Mouse (Mus musculus) heart, postnatal 14 days (tissue): ENCODE data around the gene 1110051M20Rik. TPM values are rescaled to one million over a fixed set of nuclear protein-coding genes. Genes with fewer than 3 reads are reported as not detected.

Experiments
- DNase-seq, 2 experiments: peaks; one replicate each; pipeline ENCODE4 v3.0.0; 2021 to 2022
- intact Hi-C: fragments of 180-260 bp; cut with DNase I; formaldehyde crosslinking; loops from one replicate; pipeline ENCODE4 v1.15.1; 2025
- total RNA-seq, 2 experiments: library from RNA; stranded (reverse); gene quantifications; 2 replicates each; pipeline ENCODE4 v1.2.3; 2021

The 1110051M20Rik gene
- total RNA-seq, 2 experiments from 2014 or later: 10.5 to 12.0 TPM

DNA sequence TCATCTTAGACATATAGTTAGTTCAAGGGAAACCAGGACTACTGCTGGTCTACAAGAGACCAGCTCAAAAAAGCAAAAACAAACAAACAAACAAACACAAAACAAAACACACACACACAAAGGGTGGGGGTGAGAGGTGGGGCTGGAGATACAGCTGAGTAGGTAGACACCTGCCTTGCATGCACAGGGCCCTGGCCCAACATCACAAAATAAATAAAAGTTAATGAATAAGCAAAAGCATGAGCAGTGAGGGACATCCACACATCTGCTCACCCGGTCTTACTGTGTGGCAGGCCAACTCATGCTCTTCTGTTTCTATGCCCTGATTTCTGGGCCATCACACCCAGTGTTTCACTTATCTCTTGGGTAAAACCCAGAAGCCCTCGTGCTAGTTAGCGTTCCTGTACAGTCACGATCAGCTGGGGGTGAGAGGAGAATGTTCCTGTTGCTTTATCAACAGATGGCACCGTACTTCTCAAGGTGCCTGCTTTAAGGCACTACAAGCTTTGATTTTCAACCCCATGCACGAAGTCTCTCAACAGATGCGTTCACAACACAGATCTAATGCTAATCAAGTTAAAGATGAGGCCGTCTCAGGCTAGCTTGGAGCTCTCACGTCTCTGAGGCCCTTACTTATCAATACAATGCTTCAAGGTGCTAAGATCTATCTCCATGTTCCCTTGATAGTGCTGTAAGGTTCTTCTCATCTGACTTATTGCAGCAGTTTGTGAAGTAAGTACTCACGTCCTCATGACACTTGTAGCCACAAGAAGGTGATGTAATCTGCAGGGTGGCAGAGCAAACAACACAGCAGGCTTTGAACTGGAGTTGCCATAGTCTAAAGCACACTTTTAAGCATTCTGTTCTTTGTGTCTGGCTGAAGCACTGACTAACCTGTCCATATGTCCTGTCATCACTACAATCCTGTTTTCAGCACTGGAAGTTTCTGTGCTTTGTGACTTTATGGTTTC is 123.7 kb downstream of the 1110051M20Rik start:
- no peak for DNase-seq

DNA sequence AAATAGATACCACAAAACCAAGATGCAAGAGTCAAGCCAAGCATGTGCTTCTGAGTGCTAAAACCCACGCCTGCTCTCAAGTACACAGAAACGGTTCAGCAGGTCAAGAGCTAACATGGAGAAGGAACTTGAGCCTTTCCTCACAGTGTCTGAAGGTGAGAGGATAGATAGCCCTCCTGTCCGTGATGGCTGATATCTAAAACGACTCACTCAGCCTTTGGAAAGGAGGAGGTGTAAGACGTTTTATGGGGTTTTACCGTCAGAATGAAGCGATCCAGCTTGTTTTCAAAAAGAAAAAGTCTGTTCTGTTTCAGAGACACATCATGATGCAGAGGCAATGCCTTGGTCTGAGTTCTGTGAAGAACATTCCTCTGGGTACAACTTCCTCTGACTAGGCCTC is 130.3 kb downstream of the 1110051M20Rik start:
- intact Hi-C loops: no loop called here
- no peak for DNase-seq

More for the DNA sequence above, 123.7 kb downstream of the 1110051M20Rik start:
- intact Hi-C loops: no loop called here

DNA sequence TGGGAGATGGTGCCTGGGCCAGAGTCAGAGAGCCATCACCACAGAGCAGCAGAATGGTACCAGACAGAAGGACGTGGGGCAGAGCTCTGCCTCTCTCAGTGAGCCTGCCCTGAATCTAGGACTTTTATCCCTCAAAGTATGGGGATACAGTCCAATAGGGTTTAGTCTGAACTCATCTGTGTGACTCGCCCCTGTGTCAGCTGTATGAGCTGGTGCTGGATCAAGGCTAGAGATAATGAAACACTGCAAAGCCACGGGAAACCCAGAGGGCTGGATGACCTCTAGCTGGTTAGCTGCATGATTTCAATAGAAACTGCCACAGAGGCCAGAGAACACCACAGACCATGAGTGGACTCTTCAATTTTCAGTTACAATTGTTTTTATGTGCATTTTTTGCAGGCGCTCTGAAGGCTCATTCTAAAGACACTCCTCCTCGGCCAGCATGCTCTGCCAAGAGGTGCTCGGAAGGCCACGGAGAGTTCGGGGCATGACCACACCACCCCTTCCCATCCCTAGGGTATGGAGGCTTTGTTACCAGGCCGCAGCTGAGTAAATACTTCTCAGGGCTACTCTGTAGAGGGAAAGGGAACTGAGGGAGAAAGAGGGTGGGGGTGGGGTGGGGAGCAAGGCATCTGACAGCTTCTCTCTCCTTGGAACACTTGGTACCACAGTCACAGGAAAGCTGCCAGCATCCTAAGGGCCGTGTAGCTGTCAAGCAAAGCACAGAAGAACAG is 131.8 kb downstream of the 1110051M20Rik start:
- DNase-seq: peak in 1 of 2 experiments; percentile 16
- intact Hi-C loops: no loop called here

DNA sequence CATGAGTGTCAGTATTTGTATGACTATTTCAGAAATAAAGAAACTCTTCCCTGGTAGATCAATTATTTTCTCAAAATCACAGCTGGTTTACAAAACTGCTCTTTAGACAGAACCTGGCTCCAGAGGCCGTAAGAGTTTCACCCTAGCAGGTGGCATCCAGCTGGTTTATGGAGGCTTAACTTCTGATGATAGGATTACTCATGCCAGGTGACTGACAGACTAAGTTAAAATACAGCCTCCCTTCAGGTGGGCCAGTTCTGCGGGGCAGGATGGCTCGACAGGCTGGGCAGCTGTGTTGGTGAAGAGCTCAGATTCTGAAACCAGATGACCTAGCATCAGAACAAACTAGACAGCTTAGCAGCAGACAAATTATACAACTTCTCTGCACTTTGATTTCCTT is 135.0 kb downstream of the 1110051M20Rik start:
- no peak for DNase-seq
- intact Hi-C loops: no loop called here

DNA sequence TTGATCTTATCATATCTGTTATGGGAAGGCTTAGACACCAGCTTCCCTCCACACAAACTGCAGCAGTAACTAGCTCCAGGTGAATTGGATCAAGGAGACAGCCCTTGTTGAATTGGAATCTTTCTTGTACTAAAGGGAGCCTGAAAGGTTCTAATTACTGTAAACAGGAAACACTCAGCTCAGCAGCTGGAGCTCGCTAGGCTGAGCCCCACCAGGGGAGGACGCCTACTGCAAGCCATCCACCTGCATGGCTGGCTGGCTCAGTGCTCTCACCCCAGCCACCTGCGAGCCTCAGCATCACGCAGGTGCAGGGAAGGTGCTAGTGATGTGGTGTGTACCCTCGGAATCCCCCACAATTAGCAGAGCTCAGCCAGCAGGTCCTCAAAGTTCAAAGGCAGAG is 135.8 kb downstream of the 1110051M20Rik start:
- intact Hi-C loops: no loop called here
- no peak for DNase-seq

DNA sequence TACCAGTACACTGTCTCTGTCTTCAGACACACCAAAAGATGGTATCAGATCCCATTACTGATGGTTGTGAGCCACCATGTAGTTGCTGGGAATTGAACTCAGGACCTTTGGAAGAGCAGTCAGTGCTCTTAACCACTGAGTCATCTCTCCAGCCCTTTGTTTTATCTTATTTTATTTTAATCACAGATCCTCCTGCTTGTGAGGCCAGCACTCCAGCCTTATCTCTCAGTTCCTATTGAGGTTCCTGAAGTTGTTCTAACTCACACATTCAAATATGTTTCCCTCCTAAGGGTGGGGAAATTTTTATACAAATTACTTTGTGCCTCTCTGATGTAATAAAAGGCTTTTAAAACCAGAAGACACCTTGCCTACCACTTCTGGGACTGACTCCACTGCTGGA is 137.9 kb downstream of the 1110051M20Rik start:
- intact Hi-C loops: no loop called here
- DNase-seq: no peak

DNA sequence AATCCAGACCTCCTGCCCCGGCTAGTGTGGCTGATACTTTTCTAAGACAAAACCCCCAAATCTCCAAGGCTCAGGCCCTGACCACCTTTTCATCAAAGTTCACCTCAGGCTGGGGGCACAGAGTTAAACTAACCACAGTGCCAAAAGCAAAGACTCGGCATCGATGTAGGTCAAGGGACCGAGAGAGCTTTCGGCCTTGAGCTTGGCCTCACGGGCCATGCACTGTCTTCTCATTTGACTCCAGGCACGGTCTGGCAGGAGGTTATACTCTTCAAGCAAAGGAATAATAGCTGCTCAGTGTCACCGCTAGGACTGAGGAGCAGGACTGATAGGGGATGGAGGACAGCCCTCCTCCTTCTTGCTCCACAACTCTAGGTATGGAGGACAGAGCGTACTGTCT is 138.6 kb downstream of the 1110051M20Rik start:
- no peak for DNase-seq
- intact Hi-C loops: no loop called here

DNA sequence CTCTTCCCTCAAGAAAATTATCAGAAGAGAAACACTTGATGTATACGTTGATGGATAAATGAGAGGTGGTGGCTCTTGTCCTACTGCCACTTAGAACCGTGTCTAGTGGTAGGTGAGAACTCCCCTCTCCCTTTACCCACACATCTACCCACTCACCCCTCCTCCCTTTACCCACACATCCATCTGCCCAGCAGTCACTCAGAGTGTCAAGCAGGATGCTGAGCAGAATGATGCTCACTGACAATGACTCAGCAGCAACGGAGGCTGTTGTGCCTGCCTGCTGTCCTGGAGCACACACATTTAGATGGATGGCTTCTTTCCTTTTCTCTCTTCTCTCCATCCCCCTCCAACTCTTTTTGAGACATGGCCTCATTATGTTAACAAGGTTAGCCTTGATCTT is 141.7 kb downstream of the 1110051M20Rik start:
- intact Hi-C loops: loop anchor here (5.0 kb wide), 1 partner anchor 139 kb away; the partner anchor contains the start of gene 1110051M20Rik
- DNase-seq: no peak

DNA sequence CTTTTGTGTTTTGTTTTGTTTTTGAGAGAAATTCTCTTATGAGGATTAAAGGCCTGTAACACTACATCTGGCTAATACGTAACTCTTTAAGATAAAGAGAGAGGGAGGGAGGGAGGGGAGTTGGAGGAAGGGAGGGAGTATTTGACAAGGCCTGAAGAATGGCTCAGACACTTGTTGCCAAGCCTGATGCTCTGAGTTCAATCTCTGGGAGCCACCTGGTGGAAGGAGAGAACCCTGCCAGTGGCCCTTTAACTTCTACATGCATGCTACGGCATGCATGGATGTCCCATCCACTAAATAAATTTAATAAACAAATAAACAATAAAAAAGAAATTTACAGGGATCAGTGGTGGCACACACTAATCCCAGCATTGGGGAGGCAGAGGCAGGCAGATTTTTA is 142.7 kb downstream of the 1110051M20Rik start:
- intact Hi-C loops: loop anchor here (5.0 kb wide), 1 partner anchor 140 kb away; the partner anchor contains the start of gene 1110051M20Rik

DNA sequence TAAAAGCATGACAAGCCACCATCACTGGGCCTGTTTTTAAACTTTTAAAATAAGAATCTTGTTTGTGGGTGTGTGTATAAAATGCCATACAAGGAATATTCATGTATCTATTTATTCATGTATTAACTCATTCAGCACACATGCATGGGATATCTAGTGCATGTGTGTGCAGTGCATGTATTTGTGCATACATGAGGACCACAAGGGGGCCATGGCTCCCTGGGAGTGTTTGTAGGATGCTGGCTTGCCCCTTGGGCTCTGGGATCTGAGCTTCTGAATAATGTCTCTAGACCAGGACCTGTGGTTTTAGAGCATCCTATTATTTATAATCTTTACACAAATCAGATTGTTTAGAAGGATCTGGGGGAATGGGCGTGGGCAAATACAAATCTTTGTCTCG is 143.7 kb downstream of the 1110051M20Rik start:
- no peak for DNase-seq
- intact Hi-C loops: loop anchor here (5.0 kb wide), 1 partner anchor 142 kb away; the partner anchor contains the start of gene 1110051M20Rik

More for the DNA sequence above, 142.7 kb downstream of the 1110051M20Rik start:
- no peak for DNase-seq

DNA sequence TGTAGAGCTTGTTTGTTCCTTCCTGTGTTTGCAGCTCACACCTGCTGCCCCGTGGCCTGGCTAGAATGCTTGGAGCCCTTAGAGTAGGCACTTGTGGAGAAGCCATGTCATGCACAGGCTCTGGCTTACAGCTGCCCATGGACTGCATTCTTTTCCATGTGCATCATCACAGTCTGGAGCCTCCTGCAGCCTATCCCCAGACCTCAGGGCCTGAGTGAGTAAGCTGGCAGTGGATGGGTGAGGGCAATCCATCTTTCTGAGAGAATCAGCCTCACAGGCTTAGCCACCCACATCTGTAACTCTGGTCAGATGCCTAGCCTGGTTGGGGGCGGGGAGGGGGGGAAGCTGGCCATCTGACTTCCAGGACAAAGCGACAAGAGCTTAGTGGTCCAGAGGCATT is 145.3 kb downstream of the 1110051M20Rik start:
- intact Hi-C loops: no loop called here

DNA sequence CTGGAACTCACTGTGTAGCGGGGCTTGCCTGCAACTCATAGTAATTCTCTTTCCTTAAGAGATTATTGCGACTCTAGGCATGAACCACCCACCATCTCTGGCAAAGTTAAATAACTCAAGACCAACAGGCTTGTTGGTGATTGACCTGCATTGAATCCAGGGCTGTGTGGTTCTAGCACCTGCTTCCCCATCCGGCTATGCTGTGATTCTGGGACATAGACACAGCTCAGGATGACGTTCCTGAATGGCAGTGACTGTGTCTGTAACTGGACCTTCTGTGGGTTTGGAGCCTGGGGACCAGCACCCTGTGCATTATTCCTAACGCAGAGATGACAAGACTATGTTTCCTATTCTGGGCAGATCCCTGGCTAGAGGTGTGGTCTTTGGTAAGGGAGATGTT is 148.6 kb downstream of the 1110051M20Rik start:
- intact Hi-C loops: no loop called here
- DNase-seq: no peak

More for the DNA sequence above, 145.3 kb downstream of the 1110051M20Rik start:
- DNase-seq: no peak

DNA sequence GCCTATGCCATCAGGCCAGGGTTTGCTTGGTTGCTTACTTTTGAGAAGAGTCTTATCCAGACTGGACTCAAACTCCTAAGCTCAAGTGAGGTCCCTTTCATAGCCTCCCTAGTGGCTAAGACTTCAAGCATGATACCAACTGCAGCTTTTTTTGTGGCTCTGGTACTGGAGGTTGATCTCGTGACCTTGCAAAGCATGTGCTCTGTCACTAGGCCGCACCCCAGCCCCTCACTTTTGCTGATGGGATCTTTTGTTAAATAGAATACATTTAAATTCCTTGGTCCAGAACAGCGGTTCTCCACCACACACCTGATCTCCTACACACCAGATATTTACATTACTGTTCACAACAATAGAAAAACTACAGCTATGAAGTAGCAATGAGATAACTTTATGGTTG is 150.3 kb downstream of the 1110051M20Rik start:
- intact Hi-C loops: no loop called here
- DNase-seq: no peak

DNA sequence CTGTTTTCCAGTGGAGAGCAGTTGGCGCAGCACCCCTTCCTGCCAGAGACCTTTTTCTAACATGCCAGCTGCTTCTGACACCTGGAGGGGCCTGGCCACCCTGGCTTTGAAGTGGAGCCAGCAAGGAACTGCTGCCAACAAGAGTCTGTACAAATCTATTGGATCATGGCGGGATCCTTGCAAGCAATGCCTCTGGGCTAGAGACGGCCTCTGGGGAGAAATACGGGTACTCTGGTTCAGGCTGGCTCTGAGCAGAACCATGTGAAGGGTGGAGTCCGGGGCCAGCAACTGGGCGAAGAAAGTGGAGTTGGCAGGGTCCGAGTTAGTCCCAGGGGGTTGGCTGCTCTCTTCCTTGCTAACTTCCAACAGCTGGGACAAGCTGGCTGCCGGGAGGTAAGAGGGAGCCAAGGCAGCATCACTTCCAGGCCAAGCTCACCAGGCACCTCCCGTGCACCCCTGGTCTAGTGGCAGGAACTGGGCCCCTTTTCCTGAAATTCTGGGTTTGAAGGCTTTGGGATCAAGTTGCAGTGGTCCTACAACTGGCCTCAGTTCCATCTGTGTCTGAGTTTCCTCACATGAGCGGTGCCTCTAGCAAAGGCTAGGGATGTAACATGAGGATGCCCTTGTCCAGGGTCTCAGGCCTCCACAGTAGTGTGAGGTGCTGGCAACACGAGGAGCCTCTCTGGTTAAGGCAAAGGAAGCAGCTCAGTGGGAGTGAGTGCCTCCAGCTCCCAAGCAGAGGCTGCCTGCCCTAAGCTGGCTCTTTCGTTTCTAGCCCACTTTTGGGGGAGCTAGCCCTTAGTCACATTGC is 153.1 kb downstream of the 1110051M20Rik start:
- peak; percentile 52 to 61 for DNase-seq
- intact Hi-C loops: no loop called here

DNA sequence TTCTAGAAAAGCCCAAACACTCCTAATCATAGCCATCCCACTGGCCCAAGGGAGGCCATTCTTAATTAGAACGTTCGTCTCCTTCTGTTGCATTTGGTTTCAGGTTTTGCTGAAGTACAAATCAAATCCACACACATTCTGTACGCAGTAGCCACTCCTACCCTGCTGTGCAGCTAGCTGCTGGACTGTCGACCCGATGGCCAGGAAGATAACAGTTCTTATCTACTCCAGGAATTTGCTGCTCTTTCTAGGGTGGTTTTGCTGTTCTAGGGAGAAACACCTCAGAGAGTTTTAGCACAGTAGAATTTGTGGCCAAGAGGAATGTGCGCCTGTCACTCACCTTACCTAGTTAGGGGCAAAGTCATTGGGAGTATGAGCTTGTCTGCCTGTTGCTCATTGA is 156.9 kb downstream of the 1110051M20Rik start:
- DNase-seq: no peak
- intact Hi-C loops: loop anchor here (5.0 kb wide), 1 partner anchor 170 kb away; the partner anchor contains the start of gene Lrp4

DNA sequence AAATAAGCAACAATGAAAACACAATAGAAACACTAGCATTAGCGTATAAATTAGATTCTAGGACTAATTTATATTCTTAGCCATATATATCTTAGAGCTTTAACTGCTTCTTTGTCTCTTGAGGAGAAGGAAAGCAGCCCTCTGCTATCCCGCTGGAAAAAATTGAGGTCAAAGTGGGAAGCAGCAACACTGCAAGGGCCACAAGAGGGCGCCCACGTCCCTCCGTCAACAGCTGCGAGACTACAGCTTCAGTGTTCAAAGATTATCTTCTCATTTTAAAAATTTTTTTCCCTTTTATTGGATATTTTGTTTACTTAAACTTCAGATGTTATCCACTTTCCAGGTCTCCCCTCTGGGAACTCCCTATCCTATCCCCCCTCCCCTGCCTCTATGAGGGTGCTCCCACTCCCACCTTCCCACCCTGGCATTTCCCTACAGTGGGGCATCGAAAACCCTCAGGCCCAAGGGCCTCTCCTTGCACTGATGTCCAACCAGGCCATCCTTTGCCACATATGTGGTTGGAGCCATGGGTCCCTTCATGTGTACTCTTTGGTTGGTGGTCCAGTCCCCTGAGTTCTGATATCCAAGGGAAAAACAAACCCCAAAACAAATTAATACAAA is 158.5 kb downstream of the 1110051M20Rik start:
- intact Hi-C loops: loop anchor here (1.0 to 5.0 kb wide), 2 partner anchors 171 to 195 kb away; partner anchors contain the start of gene Lrp4
- peak; percentile 87 to 90 for DNase-seq

DNA sequence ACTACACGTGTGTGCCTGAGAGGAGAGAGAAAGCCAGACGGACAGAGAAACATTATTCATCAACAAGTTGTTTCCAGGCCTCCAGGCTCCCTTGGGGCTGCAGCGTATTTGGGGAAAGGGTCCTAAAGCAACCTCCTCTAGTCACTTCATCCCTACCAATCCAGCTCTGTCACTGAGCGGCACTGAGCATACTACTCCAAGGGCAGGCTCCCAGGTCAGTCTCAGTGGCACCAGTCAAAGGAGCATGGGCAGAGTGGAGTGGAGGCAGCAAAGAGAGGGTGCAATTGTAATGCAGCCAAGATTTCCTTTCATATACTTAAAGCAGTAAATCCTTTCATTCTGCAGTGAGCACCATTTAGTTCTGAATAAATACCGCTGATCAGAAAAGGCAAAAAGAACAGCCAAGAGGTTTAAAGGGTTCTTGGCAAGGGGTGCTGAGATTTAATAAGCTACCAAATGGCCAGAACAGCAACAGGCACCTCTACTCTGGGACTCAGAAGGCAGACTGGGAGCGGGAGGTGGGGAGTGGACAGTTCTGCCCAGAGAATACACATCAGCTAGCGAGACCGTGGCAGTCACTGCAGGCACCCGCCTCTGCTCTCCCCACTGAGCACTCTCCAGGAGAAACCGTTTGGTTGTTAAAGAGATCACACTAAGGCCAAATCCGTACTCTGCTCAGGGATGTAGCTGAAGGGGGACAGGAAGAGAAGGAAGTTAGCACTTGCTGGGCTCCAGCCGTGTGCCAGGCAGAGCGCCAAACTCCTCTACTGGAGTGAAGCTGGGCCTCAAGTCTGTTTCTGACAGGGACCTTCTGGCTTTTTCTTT is 159.9 kb downstream of the 1110051M20Rik start:
- DNase-seq: peak; percentile 65 to 68
- intact Hi-C loops: loop anchor here (5.0 kb wide), 2 partner anchors 167 to 173 kb away; partner anchors contain the start of genes Lrp4 and Mybpc3

DNA sequence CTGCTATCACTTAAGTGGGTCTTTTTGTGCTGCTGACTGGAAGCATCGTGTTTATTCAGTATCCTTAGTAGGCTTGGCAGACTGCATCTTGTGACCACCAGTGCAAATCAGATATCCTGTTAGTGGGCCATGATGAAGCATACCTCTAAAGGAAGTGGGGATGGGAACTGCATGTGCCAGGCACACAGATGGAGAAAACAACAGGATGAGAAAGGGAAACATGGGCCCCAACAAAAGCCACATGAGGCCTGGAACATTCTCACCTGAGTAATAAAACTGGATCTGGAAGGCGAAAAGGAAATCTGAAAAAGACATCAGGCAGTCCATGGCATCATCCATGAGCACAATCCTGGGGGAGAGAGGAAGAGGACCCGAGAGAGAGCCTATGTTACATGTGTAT is 160.5 kb downstream of the 1110051M20Rik start:
- intact Hi-C loops: loop anchor here (5.0 kb wide), 1 partner anchor 167 kb away; the partner anchor contains the start of gene Mybpc3
- no peak for DNase-seq
